Mouse (Mus musculus): Measurements from ENCODE around the gene Sptssa. TPM values are rescaled to one million over a fixed set of nuclear protein-coding genes. Genes with fewer than 3 reads are reported as not detected.
A peak's percentile ranks its signal among the peaks of the same experiment; 100 is the strongest.
"Not testable (repeated sequence)": the region's sequence is repeated elsewhere in the genome, so short reads cannot be mapped to it uniquely, and the experiment has no call there.

Sptssa gene
- polyA plus RNA-seq, 1 experiment from 2014 or later: 210 TPM

DNA sequence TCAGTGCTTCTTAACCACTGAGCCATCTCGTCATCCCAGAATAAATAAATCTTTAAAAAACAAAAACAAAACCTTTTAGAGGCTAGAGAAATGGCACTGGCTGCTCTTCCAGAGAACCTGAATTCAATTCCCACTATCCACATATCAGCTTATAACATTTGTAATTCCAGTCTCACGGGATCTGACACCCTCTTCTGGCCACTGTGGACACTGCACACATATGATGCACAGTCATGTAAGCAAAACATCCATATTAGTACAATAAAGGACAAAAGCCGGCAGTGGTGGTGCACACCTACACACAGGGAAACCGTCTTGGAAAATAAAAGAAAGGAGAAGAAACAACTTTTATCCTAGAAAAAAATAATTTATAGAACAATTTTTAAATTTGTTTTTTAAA, 19.0 kb upstream of the Sptssa start:
- no peak overlapping the region for H3K27ac ChIP-seq (replicated peaks)
- H3K27me3 ChIP-seq (replicated peaks): no peaks in the 10 kb centered on the region
- no peak overlapping the region for H3K9ac ChIP-seq (replicated peaks)
- WGBS: 94% methylated on average over 4 of the region's 4 CpGs
- no peaks in the 10 kb centered on the region for H3K4me1 ChIP-seq
- no peak for ATAC-seq (ENCODE audit: low FRiP score)
- no peak overlapping the region for H3K4me2 ChIP-seq
- H3K36me3 ChIP-seq: peaks cover 60% of the 10 kb centered on the region
- no peaks in the 10 kb centered on the region for H3K9me3 ChIP-seq (replicated peaks)
- H3K4me3 ChIP-seq (replicated peaks): no peak overlapping the region

DNA sequence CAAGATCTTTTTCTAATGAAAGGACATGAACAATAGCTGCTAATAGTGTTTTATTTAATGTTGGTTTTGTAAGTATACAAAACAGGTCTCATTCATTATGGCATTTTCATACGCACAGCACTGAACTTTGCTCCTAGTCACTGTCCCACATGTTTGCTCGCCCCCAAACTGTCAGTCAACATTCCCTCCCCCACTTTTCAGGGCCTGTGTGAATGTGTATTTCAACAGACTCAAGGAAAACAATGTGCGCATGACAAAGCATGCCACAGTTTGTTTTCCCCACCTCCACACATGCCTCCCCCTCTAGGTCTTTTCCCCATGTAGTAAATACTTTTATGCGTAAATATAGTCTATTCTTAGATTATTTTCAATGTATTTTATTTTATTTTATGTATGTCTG, 14.9 kb upstream of the Sptssa start:
- Histone ChIP-seq H3K9me3 (replicated peaks) (no peaks in the 10 kb centered on the region), H3K4me3 (replicated peaks) (no peak overlapping the region), H3K9ac (replicated peaks) (no peak overlapping the region), H3K4me1 (no peaks in the 10 kb centered on the region), H3K27ac (replicated peaks) (no peak overlapping the region), H3K36me3 (peaks cover 49% of the 10 kb centered on the region), H3K27me3 (replicated peaks) (no peaks in the 10 kb centered on the region), H3K4me2 (no peak overlapping the region)
- ATAC-seq (ENCODE audit: low FRiP score): no peak
- WGBS: 93% methylated on average over 4 of the region's 4 CpGs

DNA sequence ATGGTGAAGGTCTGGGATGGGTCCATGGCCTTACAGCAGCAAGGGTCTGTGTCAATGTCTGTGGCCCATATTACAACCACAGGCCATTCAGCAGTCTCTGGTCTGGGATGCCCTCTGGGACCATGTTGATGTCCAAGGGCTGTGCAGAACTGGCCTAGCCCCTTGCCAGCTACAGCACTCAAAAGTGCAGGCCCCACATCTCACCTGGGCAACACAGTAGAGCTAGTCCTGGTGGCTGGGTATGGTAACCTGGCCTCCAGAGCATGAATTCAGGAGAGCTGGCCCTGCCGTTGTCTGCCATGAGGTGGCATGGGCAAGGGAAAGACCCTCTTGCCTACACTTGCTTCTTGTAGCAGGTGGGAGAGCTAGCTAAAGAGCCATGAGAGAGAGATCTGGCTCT, 11.8 kb upstream of the Sptssa start:
- Histone ChIP-seq H3K4me2 (no peak overlapping the region), H3K27ac (replicated peaks) (no peak overlapping the region), H3K9me3 (replicated peaks) (no peaks in the 10 kb centered on the region), H3K27me3 (replicated peaks) (no peaks in the 10 kb centered on the region), H3K9ac (replicated peaks) (no peak overlapping the region), H3K4me3 (replicated peaks) (no peak overlapping the region), H3K36me3 (peaks cover 27% of the 10 kb centered on the region), H3K4me1 (no peaks in the 10 kb centered on the region)
- no peak for ATAC-seq (ENCODE audit: low FRiP score)
- 92% methylated on average over 1 of the region's 1 CpGs for WGBS

DNA sequence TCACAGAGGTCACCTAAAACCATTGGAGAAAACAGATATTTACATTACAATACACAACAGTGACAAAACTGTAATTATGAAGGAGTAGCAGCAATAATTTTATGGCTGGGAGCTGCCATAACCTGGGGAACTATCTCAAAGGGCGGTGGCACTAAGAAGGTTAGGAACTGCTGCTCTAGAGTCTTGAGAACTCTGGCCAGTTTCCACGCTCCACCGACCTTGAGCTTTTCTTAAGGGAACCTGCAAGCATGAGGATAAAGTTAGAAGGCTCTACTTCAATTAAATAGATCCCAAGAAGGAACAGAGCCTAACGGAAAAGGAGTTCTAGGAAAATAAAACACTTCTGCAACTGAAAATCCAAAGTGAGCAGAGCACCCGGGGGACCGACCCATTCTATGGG, 9.2 kb upstream of the Sptssa start:
- H3K27me3 ChIP-seq (replicated peaks): no peaks in the 10 kb centered on the region
- no peaks in the 10 kb centered on the region for H3K4me1 ChIP-seq
- H3K9me3 ChIP-seq (replicated peaks): no peaks in the 10 kb centered on the region
- no peak overlapping the region for H3K27ac ChIP-seq (replicated peaks)
- no peak for ATAC-seq (ENCODE audit: low FRiP score)
- H3K36me3 ChIP-seq: peaks cover 8% of the 10 kb centered on the region; the same call in 1 of the 2 replicates
- H3K4me2 ChIP-seq: no peak overlapping the region
- H3K4me3 ChIP-seq (replicated peaks): no peak overlapping the region
- H3K9ac ChIP-seq (replicated peaks): no peak overlapping the region
- WGBS: 88% methylated on average over 6 of the region's 6 CpGs

DNA sequence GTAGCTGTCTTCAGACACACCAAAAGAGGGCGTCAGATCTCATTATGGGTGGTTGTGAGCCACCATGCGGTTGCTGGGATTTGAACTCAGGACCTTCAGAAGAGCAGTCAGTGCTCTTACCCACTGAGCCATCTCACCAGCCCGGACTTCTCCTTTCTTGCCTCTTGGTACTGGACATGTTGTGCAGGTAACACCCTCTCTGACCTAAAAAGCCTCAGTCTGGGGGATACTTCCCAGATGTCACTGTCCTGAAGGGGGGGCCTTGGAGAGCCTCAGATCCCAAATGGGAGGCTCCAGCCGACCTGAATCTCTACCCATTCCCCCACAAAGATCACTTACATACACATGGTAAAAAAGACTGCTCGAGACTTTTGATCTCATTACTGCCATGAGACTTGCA, 5.1 kb upstream of the Sptssa start:
- H3K27ac ChIP-seq (replicated peaks); H3K36me3 ChIP-seq; H3K4me3 ChIP-seq (replicated peaks); H3K27me3 ChIP-seq (replicated peaks); H3K4me1 ChIP-seq; H3K4me2 ChIP-seq; ATAC-seq (ENCODE audit: low FRiP score); H3K9me3 ChIP-seq (replicated peaks); H3K9ac ChIP-seq (replicated peaks): not testable (repeated sequence)
- 82% methylated on average over 5 of the region's 5 CpGs for whole genome bisulfite sequencing

DNA sequence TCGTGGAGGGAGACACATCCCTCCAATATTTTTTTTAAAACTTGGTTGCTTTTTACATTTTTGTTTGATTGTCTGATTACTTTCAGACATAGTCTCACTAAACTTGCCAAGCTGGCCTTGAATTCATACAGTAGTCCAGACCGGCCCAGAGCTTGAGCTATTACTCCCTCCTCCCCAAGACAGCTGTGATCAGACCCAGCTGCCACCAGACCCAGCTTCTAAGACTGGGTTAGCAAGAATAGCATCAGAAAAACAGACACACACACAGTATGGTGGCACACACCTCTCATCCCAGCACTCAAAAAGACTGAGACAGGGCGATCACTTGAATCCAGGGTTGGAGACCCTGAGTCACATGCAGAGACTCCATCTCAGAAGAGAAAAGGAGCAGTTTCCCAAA, 3.5 kb upstream of the Sptssa start:
- no peak for ATAC-seq (ENCODE audit: low FRiP score)

DNA sequence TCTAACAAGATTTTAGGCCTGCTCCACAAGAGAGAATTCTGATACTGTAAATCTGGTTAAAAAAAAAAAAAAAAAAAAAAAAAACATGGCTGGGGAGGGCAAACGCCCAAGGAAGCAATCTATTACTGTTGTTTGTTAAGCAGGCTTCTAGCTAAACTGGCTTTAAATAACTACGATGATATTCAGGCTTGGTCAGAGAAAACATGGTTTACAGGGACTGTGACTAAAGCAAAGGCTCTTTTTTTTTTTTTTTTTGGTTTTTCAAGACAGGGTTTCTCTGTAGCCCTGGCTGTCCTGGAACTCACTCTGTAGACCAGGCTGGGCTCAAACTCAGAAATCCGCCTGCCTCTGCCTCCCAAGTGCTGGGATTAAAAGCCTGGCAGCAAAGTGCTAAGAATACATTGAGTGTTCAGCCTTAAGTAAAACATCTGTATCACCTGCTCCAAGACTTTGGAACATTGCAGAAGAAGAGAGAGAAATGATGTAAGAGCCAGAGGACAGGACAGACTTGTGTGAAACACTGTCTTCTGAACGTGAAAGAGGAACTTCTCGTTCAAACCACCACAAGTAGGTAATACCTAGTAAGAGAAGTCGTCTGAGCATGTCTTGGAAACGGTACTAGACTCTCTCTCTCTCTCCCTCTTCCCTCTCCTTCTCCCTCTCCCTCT, 2.2 kb upstream of the Sptssa start:
- H3K9ac ChIP-seq (replicated peaks): no peak overlapping the region
- no peak overlapping the region for H3K4me3 ChIP-seq (replicated peaks)
- WGBS: 81% methylated on average over 7 of the region's 7 CpGs
- H3K27me3 ChIP-seq (replicated peaks): no peaks in the 10 kb centered on the region
- H3K9me3 ChIP-seq (replicated peaks): no peaks in the 10 kb centered on the region
- H3K4me1 ChIP-seq: peaks cover 27% of the 10 kb centered on the region
- H3K27ac ChIP-seq (replicated peaks): no peak overlapping the region
- H3K4me2 ChIP-seq: no peak overlapping the region
- no peaks in the 10 kb centered on the region for H3K36me3 ChIP-seq
- ATAC-seq (ENCODE audit: low FRiP score): no peak

More for the DNA sequence above, 3.5 kb upstream of the Sptssa start:
- WGBS: 88% methylated on average over 3 of the region's 3 CpGs
- Histone ChIP-seq H3K27ac (replicated peaks) (no peak overlapping the region), H3K4me2 (no peak overlapping the region), H3K4me1 (peaks cover 14% of the 10 kb centered on the region), H3K27me3 (replicated peaks) (no peaks in the 10 kb centered on the region), H3K4me3 (replicated peaks) (no peak overlapping the region), H3K9ac (replicated peaks) (no peak overlapping the region), H3K36me3 (no peaks in the 10 kb centered on the region), H3K9me3 (replicated peaks) (no peaks in the 10 kb centered on the region)

DNA sequence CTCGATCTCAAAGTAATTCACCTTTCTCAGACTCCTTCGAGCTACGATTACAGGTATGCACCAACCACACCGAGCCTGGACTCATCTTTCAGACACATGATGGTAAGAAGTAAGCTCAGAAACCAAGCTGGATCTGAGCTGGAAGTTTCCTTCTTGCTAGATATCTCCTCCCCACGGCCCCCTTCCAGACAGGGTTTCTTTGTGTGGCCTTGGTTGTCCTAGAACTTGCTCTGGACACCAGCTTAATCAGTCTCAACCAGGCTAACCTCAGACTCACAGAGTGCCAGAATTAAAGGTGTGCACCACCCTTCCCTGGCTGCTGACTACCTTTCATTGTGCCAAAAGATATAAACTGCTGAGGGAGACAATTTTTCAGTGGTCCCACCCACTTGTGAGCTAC, 1.6 kb upstream of the Sptssa start:
- no peaks in the 10 kb centered on the region for H3K9me3 ChIP-seq (replicated peaks)
- ATAC-seq (ENCODE audit: low FRiP score): no peak
- peaks cover 31% of the 10 kb centered on the region for H3K4me1 ChIP-seq
- no peak overlapping the region for H3K4me2 ChIP-seq
- H3K9ac ChIP-seq (replicated peaks): no peak overlapping the region
- 95% methylated on average over 5 of the region's 5 CpGs for WGBS
- H3K4me3 ChIP-seq (replicated peaks): no peak overlapping the region
- H3K27me3 ChIP-seq (replicated peaks): no peaks in the 10 kb centered on the region
- no peaks in the 10 kb centered on the region for H3K36me3 ChIP-seq
- H3K27ac ChIP-seq (replicated peaks): no peak overlapping the region

DNA sequence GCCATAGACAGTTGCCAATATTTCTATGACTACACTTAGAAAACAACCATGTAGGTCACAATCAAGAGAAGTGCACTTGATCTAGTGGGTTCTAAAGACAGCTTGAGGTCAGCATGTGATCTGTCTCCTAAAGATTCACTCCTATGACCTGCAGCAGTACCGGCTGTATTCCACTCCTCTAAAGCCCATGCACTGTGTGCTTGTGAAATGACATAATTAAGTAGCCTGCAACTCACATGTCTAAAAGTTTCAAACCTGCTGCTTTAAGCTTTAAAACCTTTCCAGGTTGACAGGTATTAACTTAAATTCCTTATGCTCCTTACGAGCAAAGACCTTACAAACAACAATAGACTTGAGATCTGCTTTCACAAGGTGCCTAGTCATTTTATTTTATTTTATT, 853 bp upstream of the Sptssa start:
- H3K27me3 ChIP-seq (replicated peaks): no peaks in the 10 kb centered on the region
- no peaks in the 10 kb centered on the region for H3K36me3 ChIP-seq
- peak overlapping the region; percentile 91; the same call in 1 of the 2 replicates for H3K27ac ChIP-seq (replicated peaks)
- WGBS: 62% methylated on average over 2 of the region's 2 CpGs
- H3K4me2 ChIP-seq: peak overlapping the region; percentile 77
- ATAC-seq (ENCODE audit: low FRiP score): no peak
- no peak overlapping the region for H3K9ac ChIP-seq (replicated peaks)
- peak overlapping the region; percentile 67 for H3K4me3 ChIP-seq (replicated peaks)
- H3K4me1 ChIP-seq: peaks cover 36% of the 10 kb centered on the region
- no peaks in the 10 kb centered on the region for H3K9me3 ChIP-seq (replicated peaks)

DNA sequence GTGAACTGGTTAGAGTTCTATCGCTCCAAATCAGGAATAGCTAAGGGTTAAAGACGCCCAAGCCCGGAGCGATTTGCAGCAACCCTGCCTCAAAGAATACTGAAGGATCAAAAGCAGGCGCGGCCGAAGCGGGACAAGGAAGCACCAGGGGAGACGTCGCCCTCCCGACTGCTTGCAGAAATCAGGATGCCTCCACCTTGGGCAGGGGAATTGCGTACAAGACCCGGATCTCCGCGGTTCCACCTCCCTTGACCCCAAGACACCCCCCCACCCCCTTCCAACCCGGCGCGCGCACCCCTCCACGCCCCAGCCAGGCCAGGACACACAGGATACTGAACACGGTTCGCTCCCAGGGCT, 356 bp downstream of the Sptssa start:
- under 1% methylated on average over 22 of the region's 22 CpGs for WGBS
- Histone ChIP-seq H3K27ac (replicated peaks) (peak overlapping the region; percentile 91), H3K4me3 (replicated peaks) (peak overlapping the region; percentile 67), H3K4me1 (peaks cover 39% of the 10 kb centered on the region), H3K9me3 (replicated peaks) (no peaks in the 10 kb centered on the region), H3K9ac (replicated peaks) (peak overlapping the region; percentile 75), H3K27me3 (replicated peaks) (no peaks in the 10 kb centered on the region), H3K4me2 (peak overlapping the region; percentile 77), H3K36me3 (no peaks in the 10 kb centered on the region)
- peak; percentile 43 for ATAC-seq (ENCODE audit: low FRiP score)

DNA sequence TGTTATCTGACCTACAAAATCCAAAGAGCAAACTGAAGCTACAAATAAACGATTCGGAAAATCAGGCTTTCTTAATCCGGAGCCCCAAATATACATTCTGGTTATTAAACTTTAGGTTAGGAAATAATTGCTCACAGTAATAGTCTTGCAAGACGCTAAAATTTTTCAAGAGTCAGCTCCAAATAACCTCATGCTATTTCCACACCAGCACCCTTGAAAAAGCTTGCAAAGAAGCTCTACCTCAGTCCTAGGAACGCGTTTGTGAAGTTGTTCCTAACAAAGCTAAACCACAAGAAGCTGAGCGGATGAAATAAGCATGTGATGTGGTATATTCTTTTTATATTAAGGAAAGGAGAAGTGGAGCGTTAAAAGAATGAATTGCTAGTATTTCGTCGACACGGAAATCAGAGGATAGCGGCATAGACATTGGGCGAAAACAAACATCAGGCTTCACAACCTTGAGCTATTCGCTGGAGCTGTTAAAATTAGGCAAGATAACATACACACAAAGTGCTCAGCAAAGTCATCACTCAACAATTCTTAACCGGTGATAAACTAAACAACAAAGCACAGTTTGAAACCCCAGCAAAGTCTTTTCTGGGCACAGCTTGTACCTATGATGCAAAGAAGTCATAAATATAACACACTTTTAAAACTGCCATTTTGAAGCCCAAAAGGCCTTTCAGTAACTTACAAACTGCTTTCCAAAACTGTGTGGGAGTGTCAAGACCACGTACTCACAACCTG, 908 bp downstream of the Sptssa start:
- Histone ChIP-seq H3K4me2 (peak overlapping the region; percentile 77), H3K27ac (replicated peaks) (peak overlapping the region; percentile 91), H3K9ac (replicated peaks) (peak overlapping the region; percentile 75), H3K27me3 (replicated peaks) (no peaks in the 10 kb centered on the region), H3K4me1 (peaks cover 41% of the 10 kb centered on the region), H3K9me3 (replicated peaks) (no peaks in the 10 kb centered on the region), H3K4me3 (replicated peaks) (peak overlapping the region; percentile 67), H3K36me3 (no peaks in the 10 kb centered on the region)
- no peak for ATAC-seq (ENCODE audit: low FRiP score)
- WGBS: 21% methylated on average over 16 of the region's 16 CpGs

DNA sequence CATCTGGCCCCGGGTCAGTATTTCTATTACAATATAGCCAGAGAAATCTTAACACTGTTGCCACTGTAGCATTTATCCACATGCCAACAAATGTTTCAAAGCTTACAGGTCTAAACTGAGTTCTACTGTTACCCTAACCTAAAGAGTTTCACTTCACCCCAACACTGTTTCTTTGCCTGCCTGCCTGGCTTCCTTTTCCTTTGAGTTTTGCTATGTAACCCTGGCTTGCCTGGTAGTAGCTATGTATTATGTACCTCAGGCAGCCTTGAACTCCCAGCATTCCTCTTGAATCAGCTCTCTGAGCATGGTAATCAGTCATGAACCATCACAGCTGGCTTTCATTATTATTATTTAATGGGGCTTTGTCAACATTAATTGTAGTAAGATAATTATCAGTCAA, 1.6 kb downstream of the Sptssa start:
- peak overlapping the region; percentile 37; the same call in 1 of the 2 replicates for H3K27ac ChIP-seq (replicated peaks)
- H3K36me3 ChIP-seq: 0 out of 2 replicates have a peak, but pooled peaks cover 6% of the 10 kb centered on the region
- H3K4me2 ChIP-seq: peak overlapping the region; percentile 77
- peak overlapping the region; percentile 67 for H3K4me3 ChIP-seq (replicated peaks)
- H3K9me3 ChIP-seq (replicated peaks): no peaks in the 10 kb centered on the region
- no peaks in the 10 kb centered on the region for H3K27me3 ChIP-seq (replicated peaks)
- no peak for ATAC-seq (ENCODE audit: low FRiP score)
- WGBS: 65% methylated on average over 1 of the region's 1 CpGs
- peaks cover 42% of the 10 kb centered on the region for H3K4me1 ChIP-seq
- peak overlapping the region; percentile 36 for H3K9ac ChIP-seq (replicated peaks)
